In genomic region chr4:150048478-150049156, GRCm38 (mm10) we compare ENCODE assay signal across 8 mouse cellular contexts. TPM values are rescaled to one million over a fixed set of nuclear protein-coding genes. Genes with fewer than 3 reads are reported as not detected.
DNase-seq lines count a peak whose midpoint lies in the region; ATAC-seq and TF ChIP-seq lines count a peak whose summit lies in the region.

No protein-coding gene starts in this region.

- DNase-seq in heart, embryonic 10.5 days (ENCODE audit: low spot score): no peak
- no peak for DNase-seq in heart, adult 9 months (ENCODE audit: low spot score in 2 of 2)
- peak; percentile 34 for DNase-seq in brain, embryonic 14.5 days (ENCODE audit: low read depth)
- peak; percentile 37 to 50 for DNase-seq in heart, postnatal 10 days
- DNase-seq in cerebellum, postnatal 36 days: no peak
- no peak for DNase-seq in spleen, postnatal 36 days (ENCODE audit: low spot score in 2 of 2)

- H3K9me3 ChIP-seq in heart, embryonic 10.5 days: no peaks in the 10 kb centered on the region
- H3K9me3 ChIP-seq in limb, embryonic 15.5 days: no peaks in the 10 kb centered on the region
- no peaks in the 10 kb centered on the region for H3K9me3 ChIP-seq in neural tube, embryonic 13.5 days

- H3K9ac ChIP-seq in limb, embryonic 15.5 days: peak overlapping the region; percentile 46
- peak overlapping the region; percentile 55 for H3K9ac ChIP-seq in neural tube, embryonic 13.5 days

- peak overlapping the region; percentile 73 for H3K27ac ChIP-seq in heart, embryonic 10.5 days
- peak overlapping the region; percentile 57 for H3K27ac ChIP-seq in limb, embryonic 15.5 days
- no peak overlapping the region for H3K27ac ChIP-seq in neural tube, embryonic 13.5 days (replicated peaks)

- WGBS in heart, embryonic 10.5 days: under 1% methylated on average over 49 of the region's 49 CpGs
- WGBS in limb, embryonic 15.5 days: under 1% methylated on average over 49 of the region's 49 CpGs
- under 1% methylated on average over 49 of the region's 49 CpGs for WGBS in neural tube, embryonic 13.5 days

- intact Hi-C loops in heart, postnatal 10 days (cut with DNase I): no loop called here

- ATAC-seq in limb, embryonic 15.5 days (ENCODE audit: insufficient number of reproducible peaks, low FRiP score, low TSS enrichment, low read depth): no peak
- no peak for ATAC-seq in neural tube, embryonic 13.5 days (ENCODE audit: low read depth)

- no peak for TF ChIP-seq CTCF in brain, embryonic 14.5 days (IDR thresholded peaks at IDR 0.05; ENCODE audit: borderline replicate concordance, extremely low read depth, insufficient read depth, insufficient read length)

- no peak for TF ChIP-seq POLR2A in brain, embryonic 14.5 days (IDR thresholded peaks at IDR 0.05; ENCODE audit: borderline replicate concordance, extremely low read depth, insufficient read depth, insufficient read length, poor library complexity, severe bottlenecking)

- peak overlapping the region; percentile 68 for H3K4me3 ChIP-seq in heart, embryonic 10.5 days
- peak overlapping the region; percentile 51 for H3K4me3 ChIP-seq in limb, embryonic 15.5 days
- peak overlapping the region; percentile 39 for H3K4me3 ChIP-seq in neural tube, embryonic 13.5 days

- H3K36me3 ChIP-seq in heart, embryonic 10.5 days: no peaks in the 10 kb centered on the region
- H3K36me3 ChIP-seq in limb, embryonic 15.5 days: no peaks in the 10 kb centered on the region
- H3K36me3 ChIP-seq in neural tube, embryonic 13.5 days: no peaks in the 10 kb centered on the region

- peaks cover 31% of the 10 kb centered on the region for H3K4me1 ChIP-seq in heart, embryonic 10.5 days
- H3K4me1 ChIP-seq in limb, embryonic 15.5 days: peaks cover 21% of the 10 kb centered on the region
- peaks cover 17% of the 10 kb centered on the region for H3K4me1 ChIP-seq in neural tube, embryonic 13.5 days (replicated peaks)

- peaks cover 80% of the 10 kb centered on the region for H3K27me3 ChIP-seq in heart, embryonic 10.5 days (ENCODE audit: insufficient read depth, poor library complexity, severe bottlenecking)
- H3K27me3 ChIP-seq in limb, embryonic 15.5 days: peaks cover 36% of the 10 kb centered on the region
- peaks cover 75% of the 10 kb centered on the region for H3K27me3 ChIP-seq in neural tube, embryonic 13.5 days

- H3K4me2 ChIP-seq in limb, embryonic 15.5 days: peak overlapping the region; percentile 92
- H3K4me2 ChIP-seq in neural tube, embryonic 13.5 days: peak overlapping the region; percentile 67

RNA-seq across cellular contexts. Expression of gene Gpr157, which starts 38.5 kb away (rescaled TPM):
- polyA plus RNA-seq in heart, embryonic 10.5 days (2016; fragmentation: Nextera tagmentation; extraction: Ambion mirVana): 0.85 and 2.0 TPM in 2 replicates
- 0.85 and 1.2 TPM in 2 replicates for polyA plus RNA-seq in brain, embryonic 14.5 days (2012; rRNA removed)
- 10 to 100 TPM; 23.5 to 24.2 TPM for total RNA-seq in heart, postnatal 10 days (2021)
- 1.4 and 1.7 TPM in 2 replicates for polyA plus RNA-seq in limb, embryonic 15.5 days (2015; fragmentation: Nextera tagmentation; extraction: Ambion mirVana)
- polyA plus RNA-seq in neural tube, embryonic 13.5 days (2015; fragmentation: Nextera tagmentation; extraction: Ambion mirVana): 0.56 and 0.70 TPM in 2 replicates

RNA-seq across cellular contexts. Expression of gene H6pd, which starts 39.8 kb away (rescaled TPM):
- 5.8 and 9.0 TPM in 2 replicates for polyA plus RNA-seq in heart, embryonic 10.5 days (2016; fragmentation: Nextera tagmentation; extraction: Ambion mirVana)
- polyA plus RNA-seq in brain, embryonic 14.5 days (2012; rRNA removed): 3.2 and 5.8 TPM in 2 replicates
- 10 to 100 TPM; 41.9 to 45.6 TPM for total RNA-seq in heart, postnatal 10 days (2021)
- polyA plus RNA-seq in limb, embryonic 15.5 days (2015; fragmentation: Nextera tagmentation; extraction: Ambion mirVana): 13.1 and 13.4 TPM in 2 replicates
- polyA plus RNA-seq in neural tube, embryonic 13.5 days (2015; fragmentation: Nextera tagmentation; extraction: Ambion mirVana): 3.5 and 4.5 TPM in 2 replicates

Comparison
In these comparisons a context has a peak if more than half of its experiments do, and no peak if none do; other contexts are left out.
1. DNase-seq: peak in brain, embryonic 14.5 days (single experiment) and heart, postnatal 10 days (2 of 2); none in heart, embryonic 10.5 days (single experiment), heart, adult 9 months (0 of 2), cerebellum, postnatal 36 days (0 of 2) and spleen, postnatal 36 days (0 of 2).
2. Peak in every context shown above with its lines, with median percentiles within 50 percentile points of each other: H3K4me3 ChIP-seq.